Mouse (Mus musculus) ovary, postnatal 10 days (tissue): ENCODE measurements around the gene Bsn.

Experiments
- DNase-seq: peaks from one replicate; pipeline ENCODE4 v3.0.0; 2022; ENCODE audit warnings: low spot score

Bsn gene

GRCm38 (mm10) chr9:108123916-108124315 lies 66.3 kb downstream of the Bsn start:
- DNase-seq: no peak

- DNase-seq: no peak
These were observed 68.8 kb downstream of the Bsn start for GRCm38 (mm10) chr9:108121170-108121969.

GRCm38 (mm10) chr9:108120671-108121070 lies 69.5 kb downstream of the Bsn start:
- no peak for DNase-seq

- DNase-seq: no peak
These were observed 70.2 kb downstream of the Bsn start for GRCm38 (mm10) chr9:108119891-108120411.

- DNase-seq: no peak
These were observed 73.0 kb downstream of the Bsn start for GRCm38 (mm10) chr9:108117143-108117542.

- no peak for DNase-seq
These were observed 74.7 kb downstream of the Bsn start for GRCm38 (mm10) chr9:108115290-108116077.

- no peak for DNase-seq
These were observed 77.4 kb downstream of the Bsn start for GRCm38 (mm10) chr9:108112719-108113340.

- no peak for DNase-seq
These were observed 78.5 kb downstream of the Bsn start for GRCm38 (mm10) chr9:108111593-108112121.

GRCm38 (mm10) chr9:108111101-108111592 lies 79.0 kb downstream of the Bsn start:
- no peak for DNase-seq

- no peak for DNase-seq
These were observed 80.0 kb downstream of the Bsn start for GRCm38 (mm10) chr9:108110160-108110559.

- no peak for DNase-seq
These were observed 82.3 kb downstream of the Bsn start for GRCm38 (mm10) chr9:108107867-108108266.

GRCm38 (mm10) chr9:108106090-108106489 lies 84.1 kb downstream of the Bsn start:
- DNase-seq: no peak

- DNase-seq: no peak
These were observed 84.7 kb downstream of the Bsn start for GRCm38 (mm10) chr9:108105549-108105863.

- no peak for DNase-seq
These were observed 85.2 kb downstream of the Bsn start for GRCm38 (mm10) chr9:108104766-108105548.

- DNase-seq: no peak
These were observed 90.6 kb downstream of the Bsn start for GRCm38 (mm10) chr9:108099619-108100018.

GRCm38 (mm10) chr9:108095949-108096712 lies 94.1 kb downstream of the Bsn start:
- DNase-seq: no peak

- no peak for DNase-seq
These were observed 94.7 kb downstream of the Bsn start for GRCm38 (mm10) chr9:108095518-108095917.

- no peak for DNase-seq
These were observed 95.2 kb downstream of the Bsn start for GRCm38 (mm10) chr9:108094998-108095411.

GRCm38 (mm10) chr9:108094184-108094941 lies 95.8 kb downstream of the Bsn start, which contains the start of gene Apeh:
TSS of gene Apeh (minus strand) at chr9:108094606.
- DNase-seq: peak; percentile 79

GRCm38 (mm10) chr9:108093586-108093985 lies 96.6 kb downstream of the Bsn start:
- DNase-seq: no peak
